Mouse (Mus musculus) heart, embryonic 12.5 days (tissue): ENCODE data around the gene Elk3. TPM values are rescaled to one million over a fixed set of nuclear protein-coding genes. Genes with fewer than 3 reads are reported as not detected.
A peak's percentile ranks its signal among the peaks of the same experiment; 100 is the strongest.

Experiments used
- ATAC-seq: fragments of 200-750 bp; cut with Nextera tagmentation; 2 replicates; pipeline ENCODE4 v1.8.0; 2017; ENCODE audit warnings: moderate TSS enrichment, moderate library complexity; ENCODE audit not compliant: insufficient number of reproducible peaks, low FRiP score
- H3K27ac ChIP-seq: fragments of 300-500 bp; sonication (generic); 2 replicates; pipeline ENCODE4 v1.5.1; 2016; ENCODE audit warnings: mild to moderate bottlenecking, moderate library complexity; ENCODE audit not compliant: poor library complexity, severe bottlenecking
- H3K27me3 ChIP-seq: fragments of 300-500 bp; sonication (generic); replicated peaks from 2 replicates; pipeline ENCODE4 v1.6.1; 2016; ENCODE audit warnings: mild to moderate bottlenecking, moderate library complexity
- H3K36me3 ChIP-seq: fragments of 300-500 bp; sonication (generic); 2 replicates; pipeline ENCODE4 v1.6.1; 2016; ENCODE audit warnings: mild to moderate bottlenecking, moderate library complexity
- H3K4me1 ChIP-seq: fragments of 300-500 bp; sonication (generic); replicated peaks from 2 replicates; pipeline ENCODE4 v1.6.1; 2016; ENCODE audit warnings: mild to moderate bottlenecking
- H3K4me2 ChIP-seq: fragments of 300-500 bp; sonication (generic); 2 replicates; pipeline ENCODE4 v1.6.1; 2016; ENCODE audit warnings: mild to moderate bottlenecking, moderate library complexity
- H3K4me3 ChIP-seq: fragments of 300-500 bp; sonication (generic); 2 replicates; pipeline ENCODE4 v1.5.1; 2016; ENCODE audit warnings: mild to moderate bottlenecking
- H3K9ac ChIP-seq: fragments of 300-500 bp; sonication (generic); 2 replicates; pipeline ENCODE4 v1.6.1; 2016; ENCODE audit warnings: mild to moderate bottlenecking, moderate library complexity
- H3K9me3 ChIP-seq: fragments of 300-500 bp; sonication (generic); replicated peaks from 2 replicates; pipeline ENCODE4 v1.6.1; 2016; ENCODE audit warnings: mild to moderate bottlenecking, moderate library complexity
- WGBS: fragments of 180-500 bp; shearing (Covaris S2); methylation state at CpG from one replicate; pipeline ENCODE4 v1.1.7; 2016; 5-methylcytosine and 5-hydroxymethylcytosine counted together
- polyA plus RNA-seq: library from polyadenylated mRNA; unstranded; fragments of >200 nt; fragmentation: Nextera tagmentation; extraction: Ambion mirVana; gene quantifications from 2 replicates; pipeline ENCODE4 v1.2.1, GENCODE M21; 2016

Elk3 gene
- polyA plus RNA-seq, 1 experiment from 2014 or later, result 36.8 TPM

DNA sequence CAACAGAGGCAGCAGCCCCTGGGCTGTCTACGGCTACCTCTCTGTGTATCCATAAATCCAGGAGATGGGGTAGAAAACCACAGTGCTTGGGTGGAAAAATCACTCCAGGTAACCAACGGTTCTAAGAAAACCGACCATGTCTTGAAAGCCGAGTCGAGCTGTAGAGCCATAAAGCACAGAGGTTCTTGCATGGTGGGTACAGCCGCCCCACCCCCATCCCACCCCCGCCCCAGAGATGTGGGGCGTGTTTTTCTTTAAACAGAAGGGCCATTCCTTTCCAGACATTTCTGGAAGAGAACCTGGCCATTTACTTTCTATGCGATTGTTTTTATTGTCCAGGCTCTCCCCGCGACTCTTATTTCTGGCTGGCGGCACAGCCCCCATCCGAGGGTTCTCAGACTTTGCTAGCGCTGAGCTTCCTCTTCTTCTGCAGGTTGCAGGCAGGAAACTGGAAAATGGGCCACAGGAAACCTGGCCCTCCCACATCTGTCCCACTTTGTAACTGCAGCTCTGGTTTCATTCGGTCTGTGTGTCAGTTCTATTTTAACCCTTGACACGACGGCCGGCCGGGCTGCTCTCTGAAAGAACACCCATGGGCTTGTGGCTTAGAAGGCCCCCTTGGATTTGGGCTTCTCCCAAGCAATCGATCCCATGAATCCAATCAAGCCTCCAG is 16.3 kb downstream of the Elk3 start:
- peaks cover 68% of the 10 kb centered on the region for H3K4me1 ChIP-seq
- peak overlapping the region; percentile 18 for H3K4me2 ChIP-seq
- WGBS, result 39% methylated on average over 20 of the region's 20 CpGs
- no peaks in the 10 kb centered on the region for H3K36me3 ChIP-seq
- peak overlapping the region; percentile 0; the same call in 1 of the 2 replicates for H3K4me3 ChIP-seq
- no peaks in the 10 kb centered on the region for H3K27me3 ChIP-seq
- H3K9ac ChIP-seq, result 0 out of 2 replicates have a peak overlapping the region, but pooled peaks have one; percentile 7
- peak overlapping the region; percentile 60 for H3K27ac ChIP-seq
- peak; percentile 16; the same call in 1 of the 2 replicates for ATAC-seq
- no peaks in the 10 kb centered on the region for H3K9me3 ChIP-seq

GRCm38 (mm10) chr10:93293621-93294020 is 17.3 kb downstream of the Elk3 start:
- WGBS, result 51% methylated on average over 7 of the region's 7 CpGs
- no peak overlapping the region for H3K9ac ChIP-seq
- no peak overlapping the region for H3K27ac ChIP-seq
- no peak overlapping the region for H3K4me2 ChIP-seq
- H3K36me3 ChIP-seq, result no peaks in the 10 kb centered on the region
- H3K4me1 ChIP-seq, result peaks cover 70% of the 10 kb centered on the region
- no peak overlapping the region for H3K4me3 ChIP-seq
- H3K9me3 ChIP-seq, result no peaks in the 10 kb centered on the region
- no peak for ATAC-seq
- no peaks in the 10 kb centered on the region for H3K27me3 ChIP-seq

GRCm38 (mm10) chr10:93291843-93292242 is 19.1 kb downstream of the Elk3 start:
- Histone ChIP-seq H3K4me2 (peak overlapping the region; percentile 20; the same call in 1 of the 2 replicates), H3K9ac (no peak overlapping the region), H3K4me3 (no peak overlapping the region), H3K27ac (no peak overlapping the region), H3K9me3 (no peaks in the 10 kb centered on the region), H3K27me3 (no peaks in the 10 kb centered on the region), H3K4me1 (peaks cover 72% of the 10 kb centered on the region), H3K36me3 (0 out of 2 replicates have a peak, but pooled peaks cover 6% of the 10 kb centered on the region)
- 4% methylated on average over 6 of the region's 6 CpGs for WGBS
- no peak for ATAC-seq

DNA sequence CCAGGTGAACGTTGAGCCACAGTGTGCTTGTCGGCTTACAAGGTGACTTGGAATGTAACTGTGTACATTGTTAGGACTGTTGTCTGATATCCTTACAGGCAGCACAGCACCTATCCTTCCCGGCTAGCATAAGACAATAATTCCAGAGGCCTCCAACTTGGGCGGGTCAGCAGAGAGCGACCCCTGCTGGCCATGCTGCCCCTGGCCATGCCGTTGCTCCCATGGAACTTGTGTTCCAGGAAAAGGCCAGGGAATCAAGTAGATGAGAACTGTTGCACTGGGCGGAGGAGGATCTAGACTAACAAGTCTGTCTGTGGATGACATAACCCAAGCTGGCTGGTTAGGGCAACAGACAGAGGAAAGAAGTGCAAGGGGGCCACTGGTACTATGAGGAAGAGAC is 19.6 kb downstream of the Elk3 start:
- H3K4me3 ChIP-seq, result no peak overlapping the region
- 30% methylated on average over 7 of the region's 7 CpGs for WGBS
- no peaks in the 10 kb centered on the region for H3K27me3 ChIP-seq
- H3K9me3 ChIP-seq, result no peaks in the 10 kb centered on the region
- H3K4me2 ChIP-seq, result peak overlapping the region; percentile 20; the same call in 1 of the 2 replicates
- H3K9ac ChIP-seq, result no peak overlapping the region
- peak; percentile 26; the same call in 1 of the 2 replicates for ATAC-seq
- H3K36me3 ChIP-seq, result 0 out of 2 replicates have a peak, but pooled peaks cover 6% of the 10 kb centered on the region
- no peak overlapping the region for H3K27ac ChIP-seq
- H3K4me1 ChIP-seq, result peaks cover 72% of the 10 kb centered on the region

DNA sequence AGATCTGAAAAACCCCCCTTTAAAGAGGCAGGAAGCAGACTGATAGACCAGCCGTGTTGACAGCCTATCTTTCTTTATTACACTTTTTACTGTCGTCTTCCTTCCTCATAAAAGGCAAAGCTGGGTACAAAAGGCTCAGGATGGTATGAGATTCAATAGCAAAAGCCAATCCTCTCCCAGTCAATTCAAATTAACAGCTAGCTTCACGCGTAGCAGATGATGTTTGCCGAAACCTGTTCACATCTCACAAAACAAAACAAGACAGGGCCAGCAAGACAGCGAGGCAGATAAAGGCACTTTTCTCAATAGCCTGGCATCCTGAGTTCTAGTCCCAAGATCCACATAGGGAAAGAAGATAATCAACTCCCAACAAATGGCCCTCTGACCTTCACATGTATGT is 21.5 kb downstream of the Elk3 start:
- Histone ChIP-seq H3K9me3 (no peaks in the 10 kb centered on the region), H3K27me3 (no peaks in the 10 kb centered on the region), H3K4me2 (no peak overlapping the region), H3K4me3 (no peak overlapping the region), H3K27ac (no peak overlapping the region), H3K9ac (no peak overlapping the region), H3K36me3 (peaks cover 14% of the 10 kb centered on the region; the same call in 1 of the 2 replicates), H3K4me1 (peaks cover 71% of the 10 kb centered on the region)
- ATAC-seq, result no peak
- WGBS, result 70% methylated on average over 6 of the region's 6 CpGs

DNA sequence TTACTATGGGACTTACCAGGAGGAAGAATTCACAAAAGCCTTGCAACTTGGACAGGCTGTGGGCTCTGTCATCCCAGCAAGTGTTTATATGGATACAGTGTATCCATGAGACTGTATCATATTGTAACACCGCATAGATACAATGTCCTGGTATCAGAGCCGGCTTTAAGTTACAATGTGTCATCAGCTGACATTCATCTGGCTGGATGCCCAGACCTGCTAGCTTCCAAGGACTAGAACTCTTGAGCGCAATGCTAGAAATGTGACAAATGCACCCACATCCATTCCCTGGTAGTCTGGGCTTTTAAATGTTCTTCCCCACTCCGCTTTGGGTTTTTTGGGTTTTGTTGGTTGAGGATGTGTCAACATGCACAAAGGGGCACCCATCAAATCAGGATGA is 22.6 kb downstream of the Elk3 start:
- Histone ChIP-seq H3K4me2 (no peak overlapping the region), H3K4me3 (no peak overlapping the region), H3K9ac (no peak overlapping the region), H3K36me3 (peaks cover 23% of the 10 kb centered on the region; the same call in 1 of the 2 replicates), H3K27me3 (no peaks in the 10 kb centered on the region), H3K27ac (peak overlapping the region; percentile 72), H3K9me3 (no peaks in the 10 kb centered on the region), H3K4me1 (peaks cover 62% of the 10 kb centered on the region)
- WGBS, result 26% methylated on average over 4 of the region's 4 CpGs
- ATAC-seq, result no peak; the same call in 1 of the 2 replicates

DNA sequence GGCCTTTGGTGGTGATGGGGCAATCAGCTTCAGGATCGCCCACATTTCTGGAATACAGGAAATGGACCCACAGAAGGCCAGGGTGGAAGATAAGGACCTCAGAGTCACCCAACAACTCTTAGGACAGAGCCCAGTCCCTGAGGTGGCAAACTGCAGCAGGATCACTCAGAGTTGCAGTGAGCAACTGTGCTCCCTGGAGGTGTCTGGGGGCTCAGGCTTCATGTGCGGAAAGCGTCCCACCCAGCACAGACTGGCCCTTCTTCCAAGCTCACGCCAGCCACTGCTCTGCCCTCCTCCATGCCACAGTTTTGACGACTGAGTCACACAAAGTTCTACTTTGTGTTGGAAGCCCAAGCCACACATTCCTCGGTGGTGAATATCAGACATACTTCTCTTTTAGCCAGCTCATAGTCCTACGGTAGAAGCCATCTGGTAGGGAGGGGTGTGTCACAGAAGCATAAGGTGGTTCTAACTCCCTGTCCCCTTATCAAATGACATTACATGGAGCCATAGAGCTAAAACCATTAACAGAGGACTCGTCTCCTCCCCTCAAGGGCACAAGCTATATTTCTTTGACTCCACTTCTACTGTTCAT is 23.3 kb downstream of the Elk3 start:
- Histone ChIP-seq H3K9me3 (no peaks in the 10 kb centered on the region), H3K4me3 (no peak overlapping the region), H3K27ac (peak overlapping the region; percentile 72), H3K36me3 (peaks cover 26% of the 10 kb centered on the region), H3K27me3 (no peaks in the 10 kb centered on the region), H3K9ac (no peak overlapping the region), H3K4me1 (peaks cover 65% of the 10 kb centered on the region), H3K4me2 (no peak overlapping the region)
- no peak for ATAC-seq
- WGBS, result 68% methylated on average over 8 of the region's 8 CpGs

GRCm38 (mm10) chr10:93285489-93285888 is 25.4 kb downstream of the Elk3 start:
- no peaks in the 10 kb centered on the region for H3K27me3 ChIP-seq
- H3K4me3 ChIP-seq, result no peak overlapping the region
- no peak for ATAC-seq
- peaks cover 38% of the 10 kb centered on the region for H3K36me3 ChIP-seq
- peaks cover 77% of the 10 kb centered on the region for H3K4me1 ChIP-seq
- 56% methylated on average over 5 of the region's 5 CpGs for WGBS
- H3K9ac ChIP-seq, result no peak overlapping the region
- peak overlapping the region; percentile 14; the same call in 1 of the 2 replicates for H3K27ac ChIP-seq
- no peaks in the 10 kb centered on the region for H3K9me3 ChIP-seq
- H3K4me2 ChIP-seq, result no peak overlapping the region

- no peak for ATAC-seq
- 77% methylated on average over 4 of the region's 4 CpGs for WGBS
- Histone ChIP-seq H3K27ac (no peak overlapping the region), H3K27me3 (no peaks in the 10 kb centered on the region), H3K4me3 (no peak overlapping the region), H3K4me2 (no peak overlapping the region), H3K9ac (no peak overlapping the region), H3K9me3 (no peaks in the 10 kb centered on the region), H3K4me1 (peaks cover 76% of the 10 kb centered on the region), H3K36me3 (peaks cover 48% of the 10 kb centered on the region)
Observed at GRCm38 (mm10) chr10:93283258-93283657, 27.7 kb downstream of the Elk3 start.

DNA sequence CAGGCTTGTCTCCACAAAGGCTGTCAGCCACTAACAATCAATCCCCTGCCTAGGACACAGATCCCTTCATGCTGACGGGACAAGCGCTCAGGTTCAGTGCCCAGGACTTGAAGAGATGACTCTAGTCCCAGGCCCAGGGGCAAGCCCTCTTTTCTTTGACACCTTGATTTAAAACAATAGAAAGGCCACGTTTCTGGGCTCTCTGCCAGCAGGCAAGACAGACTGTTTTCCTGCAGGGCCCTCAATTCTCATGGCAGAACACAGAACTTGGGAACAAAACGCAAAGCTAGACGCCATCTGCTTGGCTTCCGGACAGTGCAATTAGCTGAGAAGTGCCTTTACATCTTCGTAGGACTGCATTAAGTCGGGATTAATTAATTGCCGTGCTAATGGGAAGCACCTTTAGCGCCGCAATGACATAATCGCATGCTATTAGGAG is 28.4 kb downstream of the Elk3 start:
- WGBS, result 67% methylated on average over 12 of the region's 12 CpGs
- H3K27me3 ChIP-seq, result no peaks in the 10 kb centered on the region
- H3K27ac ChIP-seq, result peak overlapping the region; percentile 60
- H3K36me3 ChIP-seq, result peaks cover 46% of the 10 kb centered on the region
- H3K4me1 ChIP-seq, result peaks cover 76% of the 10 kb centered on the region
- no peak overlapping the region for H3K4me2 ChIP-seq
- ATAC-seq, result no peak
- no peak overlapping the region for H3K4me3 ChIP-seq
- no peaks in the 10 kb centered on the region for H3K9me3 ChIP-seq
- H3K9ac ChIP-seq, result no peak overlapping the region

DNA sequence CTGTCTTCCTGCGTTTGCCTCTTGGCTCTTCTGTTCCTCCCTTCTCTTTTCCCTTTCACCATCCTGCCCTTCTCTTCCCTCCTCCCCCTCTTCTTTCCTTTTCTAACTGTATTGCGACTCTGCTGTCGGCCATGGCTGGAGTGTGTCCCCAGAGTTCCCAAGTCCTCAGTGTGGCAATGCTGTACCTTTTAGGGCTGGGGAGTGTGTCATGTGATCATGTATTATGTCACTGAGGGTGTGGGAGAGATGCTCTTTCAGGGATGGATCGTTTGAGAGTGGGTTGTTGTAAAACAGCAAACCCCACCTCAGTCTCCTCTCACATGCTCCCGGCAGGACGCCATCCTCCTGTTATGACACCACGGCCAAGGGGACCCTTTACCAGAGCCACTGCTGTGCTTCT is 29.8 kb downstream of the Elk3 start:
- H3K4me3 ChIP-seq, result no peak overlapping the region
- 80% methylated on average over 7 of the region's 7 CpGs for WGBS
- no peaks in the 10 kb centered on the region for H3K27me3 ChIP-seq
- H3K36me3 ChIP-seq, result peaks cover 42% of the 10 kb centered on the region
- H3K4me1 ChIP-seq, result peaks cover 75% of the 10 kb centered on the region
- ATAC-seq, result no peak
- H3K27ac ChIP-seq, result peak overlapping the region; percentile 74
- H3K9me3 ChIP-seq, result no peaks in the 10 kb centered on the region
- no peak overlapping the region for H3K4me2 ChIP-seq
- no peak overlapping the region for H3K9ac ChIP-seq
